Mouse (Mus musculus) lung, postnatal 0 days (tissue): ENCODE data around the gene Map3k14. TPM values are rescaled to one million over a fixed set of nuclear protein-coding genes. Genes with fewer than 3 reads are reported as not detected.

ENCODE experiments used
- ATAC-seq: fragments of 200-750 bp; cut with Nextera tagmentation; 2 replicates; pipeline ENCODE4 v1.8.0; 2017; ENCODE audit warnings: moderate library complexity
- DNase-seq: peaks from one replicate; pipeline ENCODE4 v3.0.0-alpha.2; 2016; ENCODE audit warnings: low spot score
- H3K27ac ChIP-seq: fragments of 300-500 bp; sonication (generic); 2 replicates; pipeline ENCODE4 v1.5.1; 2014; ENCODE audit warnings: antibody characterized with exemption, mild to moderate bottlenecking, low read length, mixed read lengths
- H3K27me3 ChIP-seq: fragments of 300-500 bp; sonication (generic); replicated peaks from 2 replicates; pipeline ENCODE4 v1.6.1; 2014; ENCODE audit warnings: low read length, mixed read lengths; ENCODE audit not compliant: insufficient read depth
- H3K36me3 ChIP-seq: fragments of 300-500 bp; sonication (generic); 2 replicates; pipeline ENCODE4 v1.6.1; 2014; ENCODE audit warnings: low read length, mixed read lengths; ENCODE audit not compliant: insufficient read depth
- H3K4me1 ChIP-seq: fragments of 300-500 bp; sonication (generic); 2 replicates; pipeline ENCODE4 v1.6.1; 2014; ENCODE audit warnings: antibody characterized with exemption, low read depth, low read length, mixed read lengths; ENCODE audit not compliant: insufficient read depth
- H3K4me2 ChIP-seq: fragments of 300-500 bp; sonication (generic); replicated peaks from 2 replicates; pipeline ENCODE4 v1.6.1; 2014; ENCODE audit warnings: low read depth, mild to moderate bottlenecking, low read length, moderate library complexity, mixed read lengths
- H3K4me3 ChIP-seq: fragments of 300-500 bp; sonication (generic); 2 replicates; pipeline ENCODE4 v1.5.1; 2014; ENCODE audit warnings: low read depth, low read length
- H3K9ac ChIP-seq: fragments of 300-500 bp; sonication (generic); replicated peaks from 2 replicates; pipeline ENCODE4 v1.6.1; 2014; ENCODE audit warnings: low read depth, mild to moderate bottlenecking
- H3K9me3 ChIP-seq: fragments of 300-500 bp; sonication (generic); 2 replicates; pipeline ENCODE4 v1.6.1; 2016; ENCODE audit warnings: low read length, mixed read lengths
- CTCF ChIP-seq: IDR thresholded peaks from 2 replicates; pipeline ENCODE4 v1.5.1; 2016; ENCODE audit warnings: antibody characterized with exemption, mild to moderate bottlenecking
- EP300 ChIP-seq: IDR thresholded peaks from 2 replicates; pipeline ENCODE4 v1.6.1; 2016; ENCODE audit warnings: antibody characterized with exemption, mild to moderate bottlenecking, control low read depth
- WGBS: fragments of 180-500 bp; shearing (Covaris S2); extraction: QIAGEN DNeasy Blood & Tissue Kit; methylation state at CpG from one replicate; pipeline ENCODE4 v1.1.7; 2014; 5-methylcytosine and 5-hydroxymethylcytosine counted together
- polyA plus RNA-seq: library from polyadenylated mRNA; unstranded; fragments of >200 nt; fragmentation: Nextera tagmentation; extraction: Ambion mirVana; gene quantifications from 2 replicates; pipeline ENCODE4 v1.2.1, GENCODE M21; 2015

Map3k14 gene
- polyA plus RNA-seq, 1 experiment from 2014 or later = 2.6 TPM

DNA sequence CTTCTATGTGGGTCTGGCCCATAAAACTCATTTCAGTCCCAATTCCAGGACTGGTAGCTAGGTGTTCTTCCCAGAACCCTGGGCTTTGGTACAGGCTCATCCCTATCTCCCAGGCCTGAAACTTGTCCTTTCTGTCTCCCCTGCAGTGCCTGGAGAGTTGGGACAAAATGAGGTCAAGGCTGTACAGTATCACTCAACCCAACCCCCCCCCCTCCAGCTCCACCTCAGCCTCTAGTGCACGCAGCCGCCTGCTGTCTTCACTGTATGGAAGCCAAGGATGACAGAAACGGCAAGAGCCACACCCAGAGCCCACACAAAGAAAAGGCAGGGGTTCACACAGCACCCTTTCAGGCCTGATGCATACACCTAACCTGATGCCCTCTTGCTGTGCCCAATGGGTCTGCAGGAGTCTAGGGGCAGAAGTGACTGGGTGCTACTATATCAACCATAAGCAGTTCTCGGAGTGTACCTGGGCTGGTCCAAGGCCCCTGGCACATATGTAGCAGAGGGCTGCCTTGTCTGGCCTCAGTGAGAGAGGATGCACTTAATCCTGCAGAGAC is 20.5 kb downstream of the Map3k14 start:
- no peak overlapping the region for H3K4me3 ChIP-seq
- no peak overlapping the region for H3K4me2 ChIP-seq
- no peaks in the 10 kb centered on the region for H3K27me3 ChIP-seq
- H3K27ac ChIP-seq = peak overlapping the region; percentile 66
- H3K9me3 ChIP-seq = no peaks in the 10 kb centered on the region
- TF ChIP-seq EP300 = no peak
- TF ChIP-seq CTCF = no peak
- no peak overlapping the region for H3K9ac ChIP-seq
- DNase-seq (no peak), ATAC-seq (no peak)
- H3K36me3 ChIP-seq = no peaks in the 10 kb centered on the region
- 38% methylated on average over 4 of the region's 4 CpGs for WGBS
- H3K4me1 ChIP-seq = peaks cover 18% of the 10 kb centered on the region; the same call in 1 of the 2 replicates

DNA sequence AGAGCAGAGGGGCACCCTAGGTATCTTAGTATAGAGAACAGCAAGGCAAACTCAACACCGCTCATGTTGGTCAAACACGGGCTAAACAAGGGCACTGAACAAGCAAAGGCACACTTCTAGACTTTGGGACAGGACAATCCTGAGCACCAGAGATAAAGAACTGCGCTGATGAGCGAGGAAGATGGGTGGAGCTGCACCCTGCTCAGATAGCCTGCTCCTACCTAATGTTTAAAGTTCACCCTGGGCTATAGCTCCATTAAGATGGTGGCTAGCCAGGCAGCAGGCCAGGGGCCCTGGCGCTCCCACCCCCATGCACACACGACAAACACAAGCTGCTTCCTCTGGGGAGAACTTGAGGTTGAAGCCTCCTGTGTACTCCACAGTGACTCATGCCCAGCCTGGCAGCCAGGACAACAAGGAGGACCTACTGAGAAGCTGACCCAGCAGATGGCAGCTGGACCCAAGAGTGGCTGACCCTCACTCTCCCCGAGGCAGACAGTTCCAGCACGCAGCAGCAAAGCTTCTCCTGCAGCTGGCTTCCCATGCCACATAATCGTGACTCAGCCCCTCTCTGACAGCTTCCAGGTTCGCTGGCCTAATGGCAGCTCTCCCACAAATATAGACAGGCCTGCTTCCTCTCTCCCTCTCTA is 21.1 kb downstream of the Map3k14 start:
- H3K4me2 ChIP-seq = no peak overlapping the region
- H3K27me3 ChIP-seq = no peaks in the 10 kb centered on the region
- 45% methylated on average over 10 of the region's 10 CpGs for WGBS
- ATAC-seq = peak; percentile 66
- H3K4me1 ChIP-seq = peaks cover 23% of the 10 kb centered on the region; the same call in 1 of the 2 replicates
- 0 out of 2 replicates have a peak, but pooled peaks have one; percentile 16 for TF ChIP-seq CTCF
- TF ChIP-seq EP300 = no peak
- H3K27ac ChIP-seq = peak overlapping the region; percentile 66
- H3K9me3 ChIP-seq = no peaks in the 10 kb centered on the region
- no peak overlapping the region for H3K4me3 ChIP-seq
- H3K9ac ChIP-seq = no peak overlapping the region
- peak; percentile 85 for DNase-seq
- no peaks in the 10 kb centered on the region for H3K36me3 ChIP-seq

DNA sequence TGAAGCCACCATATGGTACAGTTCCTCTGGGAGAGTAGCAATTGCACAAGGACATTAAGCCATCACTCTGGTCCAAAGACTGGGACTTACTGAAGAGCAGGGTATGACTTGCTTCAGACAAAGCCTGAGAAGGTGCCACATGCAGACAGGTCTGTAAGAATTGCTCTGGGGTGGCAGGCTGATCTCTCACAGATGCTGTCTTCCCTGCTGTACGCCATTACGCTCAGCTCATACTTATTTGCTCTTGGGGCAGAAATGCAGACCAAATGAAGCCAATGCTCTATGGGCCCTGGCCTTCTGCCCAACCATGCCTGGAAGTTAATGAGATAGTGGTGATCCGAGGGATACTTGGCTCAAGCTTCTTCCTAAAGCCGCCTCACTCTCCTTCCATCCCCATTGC is 22.4 kb downstream of the Map3k14 start:
- 66% methylated on average over 4 of the region's 4 CpGs for WGBS
- Histone ChIP-seq H3K27ac (no peak overlapping the region), H3K9me3 (no peaks in the 10 kb centered on the region), H3K27me3 (no peaks in the 10 kb centered on the region), H3K36me3 (no peaks in the 10 kb centered on the region), H3K4me3 (no peak overlapping the region), H3K4me2 (no peak overlapping the region), H3K4me1 (peaks cover 23% of the 10 kb centered on the region; the same call in 1 of the 2 replicates), H3K9ac (no peak overlapping the region)
- peak; percentile 82 for DNase-seq
- TF ChIP-seq CTCF = no peak
- TF ChIP-seq EP300 = no peak
- peak; percentile 27 for ATAC-seq

DNA sequence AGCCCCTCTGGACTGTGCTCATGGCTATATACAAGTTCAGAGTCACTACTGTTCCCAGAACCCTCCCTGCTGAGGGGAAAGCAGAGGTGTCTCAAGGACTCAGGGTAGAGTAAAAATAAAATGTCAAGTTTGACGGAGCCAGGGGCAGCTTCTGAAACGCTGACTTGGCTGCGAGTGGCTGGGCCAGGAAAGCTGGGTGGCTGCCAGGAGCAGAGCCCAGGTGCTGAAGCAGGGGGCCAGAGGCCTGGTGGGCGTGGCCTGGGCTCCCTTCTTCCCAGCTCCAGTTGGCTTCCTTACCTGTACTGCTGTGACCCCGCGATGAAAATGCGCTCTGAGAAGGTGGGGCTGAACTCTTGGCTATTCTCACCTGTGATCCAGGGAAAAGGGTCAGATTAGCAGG is 26.5 kb downstream of the Map3k14 start:
- Histone ChIP-seq H3K9me3 (no peaks in the 10 kb centered on the region), H3K9ac (no peak overlapping the region), H3K27ac (peak overlapping the region; percentile 26; the same call in 1 of the 2 replicates), H3K27me3 (no peaks in the 10 kb centered on the region), H3K36me3 (peaks cover 25% of the 10 kb centered on the region; the same call in 1 of the 2 replicates), H3K4me2 (no peak overlapping the region), H3K4me3 (no peak overlapping the region), H3K4me1 (peaks cover 5% of the 10 kb centered on the region; the same call in 1 of the 2 replicates)
- TF ChIP-seq CTCF (no peak), EP300 (no peak)
- DNase-seq (peak; percentile 72), ATAC-seq (peak; percentile 32)
- 28% methylated on average over 5 of the region's 7 CpGs for WGBS

DNA sequence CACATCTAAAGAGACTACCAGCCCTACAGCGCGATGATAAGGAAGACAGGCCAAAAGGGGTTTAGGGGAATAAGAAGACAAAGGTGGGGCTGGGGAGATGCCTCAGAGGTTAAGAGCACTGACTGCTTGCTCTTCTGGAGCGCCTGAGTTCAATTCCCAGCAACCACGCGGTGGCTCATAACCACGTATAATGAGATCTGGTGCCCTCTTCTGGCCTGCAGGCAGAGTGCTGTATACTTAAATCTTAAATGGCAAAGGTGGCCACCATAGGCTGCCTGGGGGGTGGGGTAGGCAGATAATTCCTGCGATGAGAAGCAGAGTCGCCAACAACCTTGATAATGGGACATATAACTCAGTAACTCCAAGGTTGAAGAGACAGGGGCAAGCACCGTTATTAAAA is 29.5 kb downstream of the Map3k14 start:
- no peak overlapping the region for H3K9ac ChIP-seq
- DNase-seq (no peak), ATAC-seq (no peak)
- no peak overlapping the region for H3K4me2 ChIP-seq
- TF ChIP-seq CTCF = peak; percentile 48
- no peak for TF ChIP-seq EP300
- peaks cover 25% of the 10 kb centered on the region; the same call in 1 of the 2 replicates for H3K36me3 ChIP-seq
- H3K4me1 ChIP-seq = peaks cover 5% of the 10 kb centered on the region; the same call in 1 of the 2 replicates
- no peak overlapping the region for H3K27ac ChIP-seq
- H3K4me3 ChIP-seq = no peak overlapping the region
- H3K27me3 ChIP-seq = no peaks in the 10 kb centered on the region
- H3K9me3 ChIP-seq = no peaks in the 10 kb centered on the region
- WGBS = 78% methylated on average over 9 of the region's 9 CpGs

DNA sequence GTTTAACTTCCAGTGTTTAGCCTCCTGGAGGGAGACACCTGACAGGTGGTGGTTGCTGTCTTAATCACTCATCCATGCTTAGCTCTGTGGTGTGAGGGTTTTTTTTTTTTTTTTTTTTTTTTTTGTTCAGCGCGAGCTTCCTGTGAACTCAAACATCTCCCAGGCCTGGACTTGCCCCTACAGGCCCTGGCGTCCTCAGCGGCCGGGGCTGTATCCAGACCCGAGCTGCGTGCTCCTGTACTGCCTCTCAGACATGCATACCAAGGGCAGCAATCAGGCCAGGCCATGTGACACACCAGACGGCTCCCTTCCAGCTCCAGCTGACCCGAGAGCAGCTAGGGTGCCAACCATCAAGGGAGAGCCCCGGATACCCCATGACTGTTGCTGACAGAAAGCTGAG is 30.4 kb downstream of the Map3k14 start:
- ATAC-seq = no peak
- 70% methylated on average over 10 of the region's 10 CpGs for WGBS
- no peaks in the 10 kb centered on the region for H3K9me3 ChIP-seq

More for the DNA sequence above, 30.4 kb downstream of the Map3k14 start:
- Histone ChIP-seq H3K4me2 (no peak overlapping the region), H3K4me3 (no peak overlapping the region), H3K27me3 (no peaks in the 10 kb centered on the region), H3K36me3 (peaks cover 25% of the 10 kb centered on the region; the same call in 1 of the 2 replicates), H3K4me1 (peaks cover 5% of the 10 kb centered on the region; the same call in 1 of the 2 replicates), H3K9ac (no peak overlapping the region), H3K27ac (no peak overlapping the region)
- DNase-seq = no peak
- TF ChIP-seq EP300 (no peak), CTCF (no peak)
